Mouse (Mus musculus) lung, postnatal 0 days (tissue): Measurements from ENCODE around the gene Snx9.

Experiments used
- CTCF ChIP-seq: IDR thresholded peaks from 2 replicates; pipeline ENCODE4 v1.5.1; 2016; ENCODE audit warnings: antibody characterized with exemption, mild to moderate bottlenecking
- EP300 ChIP-seq: IDR thresholded peaks from 2 replicates; pipeline ENCODE4 v1.6.1; 2016; ENCODE audit warnings: antibody characterized with exemption, mild to moderate bottlenecking, control low read depth

- no peak for TF ChIP-seq EP300
- no peak for TF ChIP-seq CTCF
These were observed 21.3 kb upstream of the Snx9 start for GRCm38 (mm10) chr17:5819799-5820201.
